Mouse (Mus musculus): ENCODE results near the gene Wwox. TPM values are rescaled to one million over a fixed set of nuclear protein-coding genes. Genes with fewer than 3 reads are reported as not detected.

Wwox gene
- polyA plus RNA-seq, 1 experiment: 13.5 TPM

DNA sequence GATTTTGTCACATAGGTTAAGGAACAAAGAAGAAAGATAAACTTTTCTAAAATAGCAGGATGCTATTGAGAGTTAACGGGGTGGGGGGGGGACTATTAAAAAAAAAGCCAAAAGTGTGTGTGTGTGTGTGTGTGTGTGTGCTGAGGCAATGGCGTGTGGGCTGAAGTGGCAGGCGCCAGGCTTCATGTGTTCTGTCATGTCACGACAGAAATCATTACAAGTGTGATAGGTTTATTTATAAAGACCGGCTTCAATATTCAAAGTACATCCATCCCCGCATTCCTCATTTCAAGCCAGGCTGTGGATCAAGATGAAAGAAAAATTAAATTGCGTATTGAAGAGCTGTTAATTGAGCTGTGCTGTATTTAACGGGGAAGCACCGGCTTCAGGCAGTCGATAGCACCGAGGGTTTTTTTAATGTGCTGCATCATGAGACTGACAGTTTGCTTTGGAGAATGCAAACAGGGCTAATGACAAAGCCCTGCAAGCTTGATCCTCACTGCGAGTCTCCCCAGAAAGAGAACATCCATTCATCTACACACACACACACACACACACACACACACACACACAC lies 88.3 kb downstream of the Wwox start:
- Histone ChIP-seq H3K4me1 (ENCODE audit: control insufficient read depth, insufficient read depth, low read length) (peaks cover 2% of the 10 kb centered on the region; the same call in 1 of the 2 replicates), H3K4me3 (replicated peaks; ENCODE audit: control insufficient read depth, low read depth, low read length) (no peak overlapping the region)
- 79% methylated on average over 12 of the region's 12 CpGs for WGBS

DNA sequence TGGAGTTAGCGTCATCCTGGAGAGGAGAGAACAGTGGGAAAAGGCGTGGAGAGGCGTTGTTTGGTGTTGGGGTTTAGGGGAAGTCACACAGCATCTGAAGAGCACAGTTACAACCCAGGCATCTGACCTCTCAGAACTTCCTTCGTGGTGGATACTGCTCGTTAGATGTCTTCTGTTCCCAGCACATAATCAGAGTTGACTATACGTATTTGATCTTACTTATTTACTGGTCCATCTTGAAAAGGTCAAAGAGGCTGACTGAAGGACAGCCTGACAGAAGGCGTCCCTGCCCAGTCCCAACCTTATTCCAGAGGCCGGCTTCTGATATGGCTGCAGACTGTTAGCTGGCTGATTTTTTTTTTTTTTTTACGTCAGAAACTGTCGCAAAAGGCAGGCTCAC lies 90.1 kb downstream of the Wwox start:
- no peak for TF ChIP-seq POLR2A (IDR thresholded peaks at IDR 0.05; ENCODE audit: borderline replicate concordance, control insufficient read depth, low read depth, low read length)
- no peak for TF ChIP-seq CTCF (IDR thresholded peaks at IDR 0.05; ENCODE audit: control insufficient read depth, insufficient read depth, low read length)
- Histone ChIP-seq H3K4me3 (replicated peaks; ENCODE audit: control insufficient read depth, low read depth, low read length) (no peak overlapping the region), H3K4me1 (ENCODE audit: control insufficient read depth, insufficient read depth, low read length) (peaks cover 2% of the 10 kb centered on the region; the same call in 1 of the 2 replicates), H3K27ac (ENCODE audit: control insufficient read depth, insufficient read depth, low read depth, low read length, poor library complexity) (no peak overlapping the region)
- 63% methylated on average over 10 of the region's 10 CpGs for WGBS

More for the DNA sequence above, 88.3 kb downstream of the Wwox start:
- no peak overlapping the region for H3K27ac ChIP-seq (ENCODE audit: control insufficient read depth, insufficient read depth, low read depth, low read length, poor library complexity)
- TF ChIP-seq CTCF (IDR thresholded peaks at IDR 0.05; ENCODE audit: control insufficient read depth, insufficient read depth, low read length): no peak
- TF ChIP-seq POLR2A (IDR thresholded peaks at IDR 0.05; ENCODE audit: borderline replicate concordance, control insufficient read depth, low read depth, low read length): no peak

DNA sequence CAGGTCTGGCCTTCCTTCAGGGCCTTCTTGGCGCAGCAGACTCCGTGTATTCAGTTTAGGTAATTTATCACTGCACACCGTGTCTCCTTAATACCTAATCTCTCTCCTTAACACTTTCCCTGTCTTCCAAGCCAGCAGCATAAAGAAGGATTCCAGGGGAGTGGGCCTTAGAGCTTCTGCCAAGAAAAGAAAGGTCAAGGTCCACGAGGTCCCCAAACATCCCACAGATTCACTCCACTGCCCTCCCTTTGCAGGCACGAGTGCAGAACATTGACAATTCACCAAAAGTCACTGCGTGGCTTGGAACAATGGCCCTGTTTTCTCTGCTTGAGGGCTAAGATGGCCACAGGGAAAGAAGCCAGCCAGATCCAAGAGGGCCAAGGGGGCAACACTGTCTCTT lies 96.7 kb downstream of the Wwox start:
- TF ChIP-seq POLR2A (IDR thresholded peaks at IDR 0.05; ENCODE audit: borderline replicate concordance, control insufficient read depth, low read depth, low read length) (no peak), CTCF (IDR thresholded peaks at IDR 0.05; ENCODE audit: control insufficient read depth, insufficient read depth, low read length) (no peak)
- Histone ChIP-seq H3K27ac (ENCODE audit: control insufficient read depth, insufficient read depth, low read depth, low read length, poor library complexity) (no peak overlapping the region), H3K4me3 (replicated peaks; ENCODE audit: control insufficient read depth, low read depth, low read length) (no peak overlapping the region), H3K4me1 (ENCODE audit: control insufficient read depth, insufficient read depth, low read length) (no peaks in the 10 kb centered on the region)
- 81% methylated on average over 6 of the region's 6 CpGs for WGBS

DNA sequence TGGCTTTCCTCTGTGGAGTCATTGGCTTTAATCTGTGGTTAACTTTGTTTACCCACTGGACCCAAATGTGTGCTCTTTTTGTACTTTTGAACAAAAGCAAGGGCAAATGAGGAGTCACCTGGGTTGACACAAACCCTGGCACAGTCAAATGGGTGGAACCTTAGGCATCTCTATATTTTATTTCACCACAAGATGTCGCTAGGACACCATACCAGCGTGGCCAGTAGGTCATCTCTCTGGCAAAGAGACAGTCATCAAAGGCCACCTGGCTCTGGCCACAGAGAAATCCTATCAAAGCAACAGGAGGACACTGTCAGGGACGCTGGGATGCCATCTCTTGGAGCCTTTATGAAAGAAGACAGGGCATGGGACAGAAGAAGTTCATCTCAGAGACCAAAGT lies 101.7 kb downstream of the Wwox start:
- WGBS: 9% methylated on average over 3 of the region's 3 CpGs
- Histone ChIP-seq H3K4me3 (replicated peaks; ENCODE audit: control insufficient read depth, low read depth, low read length) (no peak overlapping the region), H3K27ac (ENCODE audit: control insufficient read depth, insufficient read depth, low read depth, low read length, poor library complexity) (no peak overlapping the region), H3K4me1 (ENCODE audit: control insufficient read depth, insufficient read depth, low read length) (no peaks in the 10 kb centered on the region; the same call in 1 of the 2 replicates)
- TF ChIP-seq POLR2A (IDR thresholded peaks at IDR 0.05; ENCODE audit: borderline replicate concordance, control insufficient read depth, low read depth, low read length): no peak
- peak; percentile 63 for TF ChIP-seq CTCF (IDR thresholded peaks at IDR 0.05; ENCODE audit: control insufficient read depth, insufficient read depth, low read length)

DNA sequence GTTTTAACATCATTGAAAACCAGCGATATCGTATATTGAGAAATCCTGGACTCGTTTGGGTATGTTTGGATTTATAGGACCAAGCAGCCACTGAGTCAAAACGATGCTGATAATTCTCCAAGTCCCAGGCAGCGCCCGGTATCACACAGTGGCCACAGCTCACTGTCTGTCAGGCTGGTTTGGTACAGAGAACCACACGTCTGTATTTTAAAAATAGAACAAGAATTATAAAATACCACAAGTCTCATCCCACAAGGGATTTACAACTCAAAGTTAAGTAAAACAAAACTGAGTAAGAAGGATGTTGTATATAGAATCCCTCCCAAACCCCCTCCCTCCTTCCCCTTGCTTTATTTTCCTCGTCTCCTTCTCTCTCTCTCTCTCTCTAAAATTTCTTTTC lies 108.9 kb downstream of the Wwox start:
- H3K4me3 ChIP-seq (replicated peaks; ENCODE audit: control insufficient read depth, low read depth, low read length): no peak overlapping the region
- no peak for TF ChIP-seq POLR2A (IDR thresholded peaks at IDR 0.05; ENCODE audit: borderline replicate concordance, control insufficient read depth, low read depth, low read length)
- no peak for TF ChIP-seq CTCF (IDR thresholded peaks at IDR 0.05; ENCODE audit: control insufficient read depth, insufficient read depth, low read length)
- H3K4me1 ChIP-seq (ENCODE audit: control insufficient read depth, insufficient read depth, low read length): no peaks in the 10 kb centered on the region; the same call in 1 of the 2 replicates
- WGBS: 62% methylated on average over 8 of the region's 8 CpGs
- H3K27ac ChIP-seq (ENCODE audit: control insufficient read depth, insufficient read depth, low read depth, low read length, poor library complexity): no peak overlapping the region

DNA sequence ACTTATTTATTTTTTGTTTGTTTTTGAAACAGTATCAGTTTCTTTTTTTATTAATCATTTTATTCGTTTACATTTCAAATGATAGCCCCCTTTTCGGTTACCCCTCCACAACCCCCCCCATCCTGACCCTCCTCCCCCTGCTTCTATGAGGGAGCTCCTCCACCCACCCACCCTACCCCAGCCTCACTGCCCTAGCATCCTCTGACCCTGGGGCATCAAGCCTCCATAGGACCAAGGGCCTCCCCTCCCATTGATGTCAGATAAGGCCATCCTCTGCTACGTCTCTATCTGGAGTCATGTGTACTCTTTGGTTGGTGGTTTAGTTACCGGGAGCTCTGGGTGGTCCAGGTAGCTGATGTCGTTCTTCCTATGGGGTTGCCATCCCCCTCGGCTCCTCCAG lies 109.4 kb downstream of the Wwox start:
- H3K27ac ChIP-seq (ENCODE audit: control insufficient read depth, insufficient read depth, low read depth, low read length, poor library complexity): no peak overlapping the region
- no peak overlapping the region for H3K4me3 ChIP-seq (replicated peaks; ENCODE audit: control insufficient read depth, low read depth, low read length)
- WGBS: 84% methylated on average over 6 of the region's 6 CpGs
- no peaks in the 10 kb centered on the region; the same call in 1 of the 2 replicates for H3K4me1 ChIP-seq (ENCODE audit: control insufficient read depth, insufficient read depth, low read length)
- TF ChIP-seq CTCF (IDR thresholded peaks at IDR 0.05; ENCODE audit: control insufficient read depth, insufficient read depth, low read length): no peak
- TF ChIP-seq POLR2A (IDR thresholded peaks at IDR 0.05; ENCODE audit: borderline replicate concordance, control insufficient read depth, low read depth, low read length): no peak

DNA sequence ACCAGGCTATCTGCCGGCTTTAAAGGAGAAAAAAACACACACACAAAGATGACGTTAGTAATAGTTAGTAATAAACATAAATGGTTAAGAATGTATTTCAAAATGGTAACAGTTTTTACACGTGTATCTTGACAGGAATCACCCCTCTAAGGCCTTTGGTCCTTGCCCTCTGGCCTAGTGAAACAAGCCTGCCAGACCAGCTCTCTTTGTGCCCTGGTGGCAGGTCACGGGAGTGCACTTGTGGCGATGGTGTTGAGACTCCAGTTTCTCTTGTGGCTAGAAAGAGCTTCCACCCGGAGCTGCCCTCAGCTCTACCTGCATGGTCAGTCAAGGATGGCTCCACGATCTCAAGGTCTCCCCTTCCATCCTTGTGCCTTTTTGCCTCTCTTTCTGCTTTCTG lies 110.6 kb downstream of the Wwox start:
- 79% methylated on average over 7 of the region's 7 CpGs for WGBS
- TF ChIP-seq POLR2A (IDR thresholded peaks at IDR 0.05; ENCODE audit: borderline replicate concordance, control insufficient read depth, low read depth, low read length) (no peak), CTCF (IDR thresholded peaks at IDR 0.05; ENCODE audit: control insufficient read depth, insufficient read depth, low read length) (peak; percentile 40)
- no peak overlapping the region for H3K4me3 ChIP-seq (replicated peaks; ENCODE audit: control insufficient read depth, low read depth, low read length)
- H3K4me1 ChIP-seq (ENCODE audit: control insufficient read depth, insufficient read depth, low read length): no peaks in the 10 kb centered on the region; the same call in 1 of the 2 replicates
- H3K27ac ChIP-seq (ENCODE audit: control insufficient read depth, insufficient read depth, low read depth, low read length, poor library complexity): no peak overlapping the region

DNA sequence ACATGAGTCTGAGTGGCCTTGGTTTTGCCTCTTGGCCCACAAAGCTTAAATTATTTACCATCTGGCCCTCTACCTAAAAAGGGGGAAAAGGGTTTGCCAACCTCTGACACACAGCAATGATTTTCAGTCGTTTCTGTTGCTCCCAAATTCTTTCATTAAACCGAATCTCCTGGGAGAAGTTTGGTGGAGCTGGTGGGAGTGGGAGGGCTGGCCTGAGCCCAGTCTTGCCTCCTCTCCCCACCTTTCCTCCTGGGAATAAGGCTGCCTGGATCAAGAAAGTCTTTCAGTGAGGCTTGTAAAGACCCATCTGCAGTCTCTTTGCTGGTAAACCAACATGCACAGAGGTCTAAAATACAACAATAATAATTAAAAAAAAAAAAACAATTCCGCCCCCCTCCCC lies 113.2 kb downstream of the Wwox start:
- H3K4me1 ChIP-seq (ENCODE audit: control insufficient read depth, insufficient read depth, low read length): no peaks in the 10 kb centered on the region; the same call in 1 of the 2 replicates
- no peak overlapping the region for H3K4me3 ChIP-seq (replicated peaks; ENCODE audit: control insufficient read depth, low read depth, low read length)
- WGBS: 70% methylated on average over 3 of the region's 3 CpGs
- TF ChIP-seq POLR2A (IDR thresholded peaks at IDR 0.05; ENCODE audit: borderline replicate concordance, control insufficient read depth, low read depth, low read length): no peak
- TF ChIP-seq CTCF (IDR thresholded peaks at IDR 0.05; ENCODE audit: control insufficient read depth, insufficient read depth, low read length): no peak
- H3K27ac ChIP-seq (ENCODE audit: control insufficient read depth, insufficient read depth, low read depth, low read length, poor library complexity): no peak overlapping the region

DNA sequence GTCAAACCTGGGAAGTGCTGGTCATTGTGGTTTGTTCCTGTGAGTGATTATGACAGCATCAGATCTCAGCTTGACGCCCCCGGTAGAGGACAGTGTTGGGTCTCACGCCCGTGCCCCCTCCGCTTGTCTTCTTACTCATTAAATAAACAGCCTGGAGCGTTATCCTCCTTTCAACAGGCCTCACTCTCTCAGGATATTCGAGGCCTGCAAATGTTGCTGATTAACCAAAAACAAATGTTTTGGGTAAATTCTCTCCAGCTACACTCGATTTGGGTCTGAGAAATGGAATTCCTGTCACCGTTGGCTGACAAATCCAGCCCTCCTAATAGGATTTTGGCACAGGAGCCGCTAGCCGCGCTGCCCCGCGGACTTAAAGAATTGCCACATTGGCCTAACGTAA lies 115.5 kb downstream of the Wwox start:
- Histone ChIP-seq H3K4me1 (ENCODE audit: control insufficient read depth, insufficient read depth, low read length) (no peaks in the 10 kb centered on the region; the same call in 1 of the 2 replicates), H3K4me3 (replicated peaks; ENCODE audit: control insufficient read depth, low read depth, low read length) (no peak overlapping the region), H3K27ac (ENCODE audit: control insufficient read depth, insufficient read depth, low read depth, low read length, poor library complexity) (no peak overlapping the region)
- TF ChIP-seq CTCF (IDR thresholded peaks at IDR 0.05; ENCODE audit: control insufficient read depth, insufficient read depth, low read length): no peak
- no peak for TF ChIP-seq POLR2A (IDR thresholded peaks at IDR 0.05; ENCODE audit: borderline replicate concordance, control insufficient read depth, low read depth, low read length)
- 79% methylated on average over 15 of the region's 15 CpGs for WGBS
